Mouse (Mus musculus) gastrocnemius, adult 2 months (tissue): ENCODE results near the gene Fam20a. TPM values are rescaled to one million over a fixed set of nuclear protein-coding genes. Genes with fewer than 3 reads are reported as not detected.

Experiments used
- DNase-seq: peaks from one replicate; pipeline ENCODE4 v3.0.0; 2022
- H3K27ac ChIP-seq: fragments of 200-600 bp; 2 replicates; pipeline ENCODE4 v1.8.1; 2022; ENCODE audit warnings: mild to moderate bottlenecking
- H3K4me3 ChIP-seq: fragments of 200-600 bp; 2 replicates; pipeline ENCODE4 v1.8.1; 2022; ENCODE audit warnings: mild to moderate bottlenecking, moderate library complexity
- CTCF ChIP-seq: fragments of 200-600 bp; IDR thresholded peaks from 2 replicates; pipeline ENCODE4 v1.8.1; 2022; ENCODE audit warnings: antibody characterized with exemption, mild to moderate bottlenecking, moderate library complexity
- intact Hi-C: fragments of 180-260 bp; cut with DNase I; formaldehyde crosslinking; loops from one replicate; pipeline ENCODE4 v1.15.1; 2025
- long read RNA-seq, 2 experiments: library from polyadenylated mRNA; stranded (forward); transcript quantifications; one replicate each; pipeline ENCODE4 v2.0.0; 2021
- total RNA-seq, 2 experiments: library from RNA; stranded (reverse); gene quantifications; 2 replicates each; pipeline ENCODE4 v1.2.3; 2021

The Fam20a gene
- total RNA-seq = 1 to 10 TPM; 1.2 to 2.7 TPM
- long read RNA-seq, experiment 1, partial matches to known transcripts = 0 of 4 reads
- long read RNA-seq, experiment 1, other reads (novel, unspliced or antisense) = 1 of 4 reads
- long read RNA-seq, experiment 2 = 0 reads

DNA sequence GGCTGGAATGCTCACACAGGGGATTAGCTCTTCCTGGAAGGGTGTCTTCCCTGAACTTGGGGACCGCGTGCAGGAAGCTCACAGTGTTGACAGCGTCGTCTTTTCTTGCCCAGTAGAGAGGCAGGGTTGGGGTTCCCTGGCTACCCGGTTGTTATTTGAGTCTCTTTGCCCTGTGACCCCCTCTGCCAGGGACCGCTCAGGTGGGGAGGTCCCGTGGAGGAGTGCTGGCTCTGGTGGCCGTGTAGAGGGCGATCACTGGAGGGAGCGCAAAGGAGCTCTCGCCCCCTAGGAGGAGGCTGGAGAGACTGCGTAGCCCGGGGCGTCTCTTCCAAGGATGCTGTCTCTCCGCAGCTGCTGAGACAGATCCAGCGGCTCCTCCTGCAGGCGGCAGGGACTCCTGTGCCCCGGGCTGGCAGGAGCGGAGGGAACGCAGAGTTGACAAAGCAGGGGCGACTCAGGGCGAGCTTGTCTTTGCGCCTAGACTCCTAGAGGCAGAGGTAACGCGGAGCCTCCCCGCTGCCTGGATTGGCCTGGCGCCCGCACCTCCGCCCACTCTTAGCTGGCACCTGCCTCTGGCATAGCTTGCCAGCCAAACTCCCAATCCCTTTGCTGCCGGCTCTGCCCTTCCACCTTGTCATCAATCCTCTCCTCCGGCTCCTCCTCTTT is at the start of gene Fam20a:
Gene Fam20a, minus strand, starts transcription at position 499 of the 666 bp plus-strand sequence.
- Histone ChIP-seq H3K4me3 (peak within 1 kb of the TSS; percentile 82), H3K27ac (peak within 1 kb of the TSS; percentile 90)
- intact Hi-C loops = loop anchor here (5.0 kb wide), 1 partner anchor 50 kb away; no protein-coding TSS in a partner anchor
- TF ChIP-seq CTCF = peak; percentile 30; the same call in 1 of the 2 replicates
- peak; percentile 76 for DNase-seq

DNA sequence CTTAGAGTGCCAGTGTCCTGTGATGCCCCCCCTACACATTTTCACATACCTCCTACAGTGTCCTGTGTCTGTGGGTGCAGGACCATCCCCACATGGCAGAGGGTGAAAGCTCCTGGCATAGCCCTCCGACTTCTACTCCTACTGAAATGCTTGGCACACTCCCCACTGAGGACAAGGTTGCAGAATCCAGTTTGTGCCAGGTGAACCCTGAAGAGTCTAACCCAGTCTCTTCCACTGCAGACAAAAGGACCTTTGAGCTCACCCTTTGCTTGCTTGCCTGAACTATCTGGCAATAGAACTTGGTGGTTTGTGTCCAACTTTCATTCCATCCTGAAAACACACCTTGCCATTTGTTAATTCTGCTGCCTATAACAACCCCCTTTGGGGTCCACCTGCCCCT is 49.3 kb upstream of the Fam20a start:
- no peak overlapping the region for H3K4me3 ChIP-seq
- intact Hi-C loops = no loop called here
- no peak for DNase-seq
- no peak for TF ChIP-seq CTCF
- H3K27ac ChIP-seq = no peak overlapping the region

DNA sequence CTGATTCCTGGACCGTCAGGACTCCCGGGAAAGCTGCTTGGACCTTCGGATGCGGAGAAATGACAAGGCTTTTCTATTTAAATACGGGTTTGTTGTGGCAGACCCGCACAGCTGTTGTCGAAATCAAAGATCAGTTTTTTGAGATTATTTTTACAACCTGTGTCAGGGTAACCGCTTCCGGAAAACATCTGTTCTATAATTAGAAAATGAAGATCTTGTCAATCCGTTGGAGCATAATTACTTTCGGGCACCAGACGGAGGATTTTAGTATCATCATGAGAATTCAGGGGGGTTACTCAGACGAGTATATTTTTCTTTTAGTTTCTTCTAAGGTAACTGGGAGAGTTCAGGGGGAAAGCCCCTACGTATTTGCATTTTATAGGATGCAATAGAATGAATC is 48.1 kb upstream of the Fam20a start:
- no peak for DNase-seq
- Histone ChIP-seq H3K4me3 (no peak overlapping the region; the same call in 1 of the 2 replicates), H3K27ac (peak overlapping the region; percentile 16)
- no peak for TF ChIP-seq CTCF
- intact Hi-C loops = no loop called here

DNA sequence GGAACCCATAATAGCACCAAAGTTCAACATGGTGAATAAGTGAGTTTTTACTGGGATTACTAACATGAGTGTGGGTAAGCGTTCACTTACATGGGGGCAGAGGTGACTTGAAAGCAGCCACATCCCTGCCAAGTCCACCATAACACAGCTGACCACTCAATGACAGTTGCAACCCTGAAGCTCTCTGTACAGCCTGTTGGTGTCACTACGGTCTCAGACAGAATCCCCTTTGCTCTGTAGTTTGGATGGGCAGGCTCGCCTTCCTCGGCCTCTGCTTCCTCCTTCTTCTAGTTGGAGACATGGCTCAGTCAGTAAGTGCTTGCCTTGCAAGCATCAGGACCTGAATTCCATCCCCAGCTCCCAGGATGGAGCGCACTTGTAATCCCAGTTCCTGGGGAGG is 47.0 kb upstream of the Fam20a start:
- intact Hi-C loops = no loop called here

DNA sequence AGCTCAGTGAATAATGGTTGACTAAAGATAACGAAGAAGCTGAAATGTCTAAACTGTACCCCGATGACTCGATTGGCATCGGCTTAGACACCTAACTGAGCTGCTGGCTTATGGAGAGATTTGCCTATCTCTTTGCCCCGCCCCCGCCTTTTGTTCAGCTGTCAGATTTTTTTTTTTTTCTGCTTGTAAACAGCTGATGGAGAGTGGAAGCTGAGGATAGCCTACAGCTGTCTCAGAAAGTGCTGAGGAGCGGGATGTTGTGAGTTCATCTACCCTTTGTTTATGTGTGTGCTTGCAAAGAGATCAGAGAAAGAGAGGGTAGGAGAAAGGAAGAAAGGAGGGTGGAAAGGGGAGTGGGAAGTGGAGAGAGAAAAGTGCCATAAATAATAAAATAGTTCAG is 38.0 kb upstream of the Fam20a start:
- intact Hi-C loops = no loop called here
- no peak for TF ChIP-seq CTCF

More for the DNA sequence above, 47.0 kb upstream of the Fam20a start:
- DNase-seq = no peak
- H3K27ac ChIP-seq = no peak overlapping the region
- TF ChIP-seq CTCF = no peak
- no peak overlapping the region for H3K4me3 ChIP-seq

DNA sequence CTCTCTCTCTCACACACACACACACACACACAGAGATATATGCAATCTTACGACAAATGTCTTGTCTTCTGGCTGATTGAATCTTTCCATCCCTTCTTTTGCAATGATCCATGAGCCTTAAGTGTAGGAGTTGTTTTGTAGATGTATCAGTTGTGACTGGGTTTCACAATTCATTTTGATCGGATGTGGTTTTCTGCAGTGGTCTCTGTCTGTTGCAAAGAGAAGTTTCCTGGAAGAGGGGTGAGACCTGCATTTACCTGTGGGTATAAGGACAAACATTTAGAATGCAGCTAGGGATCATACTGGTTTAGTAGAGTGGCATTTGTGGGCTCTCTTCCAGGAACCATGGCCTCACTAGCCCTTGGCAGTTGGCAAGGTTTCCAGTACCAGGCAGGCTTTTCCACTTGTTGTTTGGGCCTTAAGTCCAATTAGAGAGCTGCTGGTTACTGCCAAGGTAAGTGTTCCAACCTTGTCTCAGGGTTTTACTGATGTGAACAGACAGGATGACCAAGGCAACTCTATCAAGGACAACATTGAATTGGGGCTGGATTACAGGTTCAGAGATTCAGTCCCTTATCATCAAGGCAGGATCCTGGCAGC is 36.6 kb upstream of the Fam20a start:
- H3K27ac ChIP-seq = no peak overlapping the region
- no peak for TF ChIP-seq CTCF
- no peak for DNase-seq
- H3K4me3 ChIP-seq = no peak overlapping the region
- intact Hi-C loops = no loop called here

More for the DNA sequence above, 38.0 kb upstream of the Fam20a start:
- Histone ChIP-seq H3K4me3 (no peak overlapping the region), H3K27ac (no peak overlapping the region)
- no peak for DNase-seq

DNA sequence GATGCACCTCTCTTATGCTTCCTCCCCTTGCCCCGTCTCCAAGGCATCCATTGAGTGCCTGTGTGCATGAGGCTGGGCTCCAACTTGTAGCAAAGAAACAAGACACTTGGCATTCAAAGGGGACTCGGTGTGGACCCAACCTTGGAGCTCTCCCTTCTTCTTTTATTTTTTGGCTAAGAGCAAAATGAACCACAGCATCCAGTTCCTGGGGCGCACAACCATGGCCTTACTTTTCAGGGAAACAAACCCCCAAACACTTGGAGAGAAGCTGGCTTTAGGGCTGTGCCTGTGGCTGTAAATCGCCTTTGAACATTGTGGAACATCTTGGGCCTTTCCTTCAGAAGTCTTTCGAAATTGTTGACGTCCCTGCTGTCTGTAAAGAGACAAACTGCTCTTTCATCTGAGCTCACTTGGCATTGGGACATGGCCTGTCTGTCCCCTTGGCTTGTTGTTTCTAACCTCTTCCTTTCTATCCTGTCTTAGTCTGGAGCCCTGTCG is 32.1 kb upstream of the Fam20a start:
- DNase-seq = no peak
- H3K27ac ChIP-seq = no peak overlapping the region
- intact Hi-C loops = no loop called here
- no peak overlapping the region for H3K4me3 ChIP-seq
- TF ChIP-seq CTCF = no peak

DNA sequence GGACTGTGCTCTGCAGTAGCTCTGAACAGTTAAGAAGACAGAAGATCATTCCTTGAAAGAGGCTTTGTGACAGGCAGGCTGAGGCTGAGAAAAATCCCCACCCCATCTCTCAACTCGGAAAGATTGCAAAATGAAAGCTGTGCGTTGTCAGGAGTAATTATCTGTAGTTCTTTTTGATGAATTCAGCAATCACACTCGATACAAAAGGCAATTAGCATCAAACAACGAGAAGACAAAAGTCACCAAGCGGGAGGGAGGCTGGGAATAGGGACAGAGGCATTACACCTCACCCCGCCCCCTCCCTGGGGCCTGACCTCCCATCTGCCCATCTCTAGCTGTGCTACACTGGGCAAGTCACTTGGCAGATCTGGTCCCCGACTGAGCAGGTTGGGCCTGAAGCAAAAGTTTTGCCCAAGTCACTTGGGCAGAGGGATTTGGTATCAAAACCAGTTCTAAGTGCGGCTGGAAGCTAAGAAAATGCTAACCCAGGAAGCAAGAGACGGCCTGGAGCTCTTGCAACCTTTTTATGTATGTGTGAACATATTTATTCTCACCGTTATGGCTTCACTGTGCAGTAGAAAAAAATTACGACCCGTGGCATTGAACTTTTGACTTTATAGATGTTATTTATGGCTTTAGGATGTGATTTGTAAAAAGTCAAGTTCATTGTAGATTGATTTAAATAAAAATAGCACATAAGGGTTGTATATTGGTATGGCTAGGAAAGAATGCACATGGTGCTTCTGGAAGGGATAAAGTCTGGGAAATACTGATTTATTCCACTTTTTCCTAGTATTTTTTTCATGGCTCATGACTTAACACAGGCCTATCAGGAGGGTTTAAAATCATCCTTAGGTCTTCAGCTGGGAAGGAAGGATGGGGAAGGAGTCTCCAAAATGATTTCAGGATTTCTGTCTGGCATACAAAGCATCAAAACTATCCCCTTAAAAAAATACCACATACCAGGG is 29.8 kb upstream of the Fam20a start:
- intact Hi-C loops = no loop called here
- DNase-seq = no peak
- H3K27ac ChIP-seq = no peak overlapping the region
- no peak overlapping the region for H3K4me3 ChIP-seq
- TF ChIP-seq CTCF = no peak

DNA sequence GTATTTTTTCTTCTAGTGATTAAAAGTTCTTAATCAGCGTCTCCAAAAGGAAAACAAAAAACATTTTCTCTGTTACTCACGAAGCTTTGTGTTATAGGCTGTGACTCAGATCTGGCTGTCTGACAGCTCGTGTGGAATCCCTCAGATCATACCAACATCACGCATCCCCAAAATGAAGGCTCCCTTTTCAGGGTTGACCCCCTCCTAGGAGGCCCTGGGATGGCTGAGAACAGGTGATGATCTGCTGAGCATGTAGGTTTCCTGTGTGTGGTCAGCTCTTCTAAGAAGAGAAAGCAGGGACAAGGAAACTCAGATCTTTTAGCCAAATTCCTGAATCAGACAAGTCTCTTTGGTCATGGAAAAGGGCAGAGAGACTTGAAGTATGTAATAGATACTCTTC is 23.1 kb upstream of the Fam20a start:
- intact Hi-C loops = no loop called here
- H3K27ac ChIP-seq = no peak overlapping the region; the same call in 1 of the 2 replicates

DNA sequence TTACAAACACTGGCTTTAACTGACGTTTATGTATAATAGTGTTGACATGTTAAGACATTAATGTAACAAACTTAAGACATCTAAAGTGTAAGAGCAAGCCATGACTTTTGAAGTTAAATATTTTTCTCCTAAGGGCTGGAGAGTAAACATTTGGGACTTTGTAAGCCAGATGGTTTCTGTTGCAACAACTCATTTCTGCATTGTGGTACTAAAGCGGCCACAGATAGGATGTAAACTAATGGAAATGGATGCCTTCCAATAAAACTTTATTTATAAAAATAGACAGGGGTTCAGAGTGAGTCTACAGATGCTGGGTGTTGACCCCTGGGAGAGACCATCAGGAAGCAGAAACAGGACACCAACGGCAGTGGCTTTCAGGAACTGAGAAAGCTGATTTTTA is 15.9 kb upstream of the Fam20a start:
- no peak overlapping the region for H3K27ac ChIP-seq
- intact Hi-C loops = no loop called here
- H3K4me3 ChIP-seq = no peak overlapping the region
- TF ChIP-seq CTCF = no peak
- DNase-seq = no peak

More for the DNA sequence above, 23.1 kb upstream of the Fam20a start:
- no peak overlapping the region for H3K4me3 ChIP-seq
- TF ChIP-seq CTCF = no peak
- DNase-seq = no peak

DNA sequence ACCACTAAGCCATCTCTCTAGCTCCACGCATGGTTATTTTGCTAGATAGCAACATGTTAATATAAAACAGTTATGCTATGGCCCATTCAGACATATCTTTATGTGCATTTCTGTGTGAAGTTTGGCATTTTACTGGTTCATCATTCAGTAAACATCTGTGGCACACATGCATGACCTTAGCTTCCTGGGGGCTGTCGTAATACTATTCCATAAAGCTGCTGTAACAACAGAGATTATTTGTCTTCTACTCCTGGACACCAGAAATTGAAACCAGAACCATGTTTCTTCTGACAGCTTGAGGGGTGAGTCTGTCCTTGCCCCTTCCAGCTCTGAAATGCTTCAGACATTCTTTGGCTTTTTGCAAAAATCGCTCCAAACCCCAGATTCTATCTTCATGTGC is 14.3 kb upstream of the Fam20a start:
- intact Hi-C loops = no loop called here
- no peak for DNase-seq
- no peak for TF ChIP-seq CTCF
- Histone ChIP-seq H3K27ac (no peak overlapping the region), H3K4me3 (no peak overlapping the region)

DNA sequence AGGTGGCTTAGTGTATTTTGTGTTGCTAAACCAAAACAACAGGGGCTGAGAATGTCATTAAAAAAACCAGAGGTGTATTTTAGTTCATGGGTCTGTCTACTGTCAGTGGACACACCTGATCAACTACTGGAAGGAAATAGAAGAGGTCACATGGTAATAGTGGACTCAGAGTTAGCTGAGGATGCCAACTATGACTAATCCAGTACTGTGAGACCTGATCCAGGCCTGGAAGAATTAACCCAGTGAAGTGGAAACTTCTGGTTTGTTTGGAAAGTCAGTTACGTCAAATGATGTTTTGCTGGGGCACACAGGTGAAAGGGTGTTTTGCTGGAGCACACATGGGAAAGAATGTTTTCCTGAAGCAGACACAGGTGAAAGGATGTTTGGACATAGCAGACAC is 12.3 kb upstream of the Fam20a start:
- TF ChIP-seq CTCF = no peak
- no peak for DNase-seq
- intact Hi-C loops = no loop called here
- Histone ChIP-seq H3K27ac (no peak overlapping the region), H3K4me3 (no peak overlapping the region)
